Mouse (Mus musculus) forebrain, embryonic 11.5 days (tissue): ENCODE data around the gene Add2. TPM values are rescaled to one million over a fixed set of nuclear protein-coding genes. Genes with fewer than 3 reads are reported as not detected.

Experiments used
- ATAC-seq: fragments of 200-750 bp; cut with Nextera tagmentation; replicated peaks from 2 replicates; pipeline ENCODE4 v1.8.0; 2017; ENCODE audit warnings: moderate TSS enrichment; ENCODE audit not compliant: low FRiP score
- DNase-seq: peaks from one replicate; pipeline ENCODE4 v3.0.0-alpha.2; 2017; ENCODE audit warnings: low spot score
- H3K27ac ChIP-seq: fragments of 300-500 bp; sonication (generic); 2 replicates; pipeline ENCODE4 v1.5.1; 2014; ENCODE audit warnings: low read depth, low read length
- H3K27me3 ChIP-seq: fragments of 300-500 bp; sonication (generic); 2 replicates; pipeline ENCODE4 v1.6.1; 2014; ENCODE audit warnings: mild to moderate bottlenecking, low read length, mixed read lengths; ENCODE audit not compliant: control insufficient read depth, insufficient read depth
- H3K36me3 ChIP-seq: fragments of 300-500 bp; sonication (generic); 2 replicates; pipeline ENCODE4 v1.6.1; 2014; ENCODE audit warnings: mild to moderate bottlenecking, low read length, moderate library complexity, mixed read lengths; ENCODE audit not compliant: control insufficient read depth, insufficient read depth
- H3K4me1 ChIP-seq: fragments of 300-500 bp; sonication (generic); replicated peaks from 2 replicates; pipeline ENCODE4 v1.6.1; 2014; ENCODE audit warnings: low read length, mixed read lengths; ENCODE audit not compliant: control insufficient read depth, insufficient read depth
- H3K4me2 ChIP-seq: fragments of 300-500 bp; sonication (generic); 2 replicates; pipeline ENCODE4 v1.6.1; 2014; ENCODE audit warnings: low read depth, mild to moderate bottlenecking, low read length, moderate library complexity, mixed read lengths; ENCODE audit not compliant: severe bottlenecking
- H3K4me3 ChIP-seq: fragments of 300-500 bp; sonication (generic); 2 replicates; pipeline ENCODE4 v1.5.1; 2014; ENCODE audit warnings: low read depth, low read length
- H3K9ac ChIP-seq: fragments of 300-500 bp; sonication (generic); 2 replicates; pipeline ENCODE4 v1.6.1; 2014; ENCODE audit warnings: low read length
- H3K9me3 ChIP-seq: fragments of 300-500 bp; sonication (generic); 2 replicates; pipeline ENCODE4 v1.6.1; 2016; ENCODE audit warnings: low read length, mixed read lengths; ENCODE audit not compliant: control insufficient read depth
- WGBS: fragments of 180-500 bp; shearing (Covaris S2); extraction: QIAGEN DNeasy Blood & Tissue Kit; methylation state at CpG from one replicate; pipeline ENCODE4 v1.1.7; 2014; 5-methylcytosine and 5-hydroxymethylcytosine counted together
- polyA plus RNA-seq: library from polyadenylated mRNA; unstranded; fragments of >200 nt; fragmentation: Nextera tagmentation; extraction: Ambion mirVana; gene quantifications from 2 replicates; pipeline ENCODE4 v1.2.1, GENCODE M21; 2014

Add2 gene
- polyA plus RNA-seq, 1 experiment from 2014 or later, result 61.0 TPM

GRCm38 (mm10) chr6:86053099-86053498 is 24.6 kb downstream of the Add2 start:
- Histone ChIP-seq H3K27ac (peak overlapping the region; percentile 89), H3K9me3 (no peaks in the 10 kb centered on the region), H3K36me3 (no peaks in the 10 kb centered on the region), H3K9ac (peak overlapping the region; percentile 27; the same call in 1 of the 2 replicates), H3K27me3 (no peaks in the 10 kb centered on the region), H3K4me2 (0 out of 2 replicates have a peak overlapping the region, but pooled peaks have one; percentile 8), H3K4me3 (no peak overlapping the region), H3K4me1 (peaks cover 28% of the 10 kb centered on the region)
- DNase-seq (no peak), ATAC-seq (0 out of 2 replicates have a peak, but pooled peaks have one; percentile 40)
- WGBS, result 9% methylated on average over 4 of the region's 4 CpGs

GRCm38 (mm10) chr6:86053594-86053993 is 25.1 kb downstream of the Add2 start:
- 65% methylated on average over 5 of the region's 5 CpGs for WGBS
- DNase-seq (no peak), ATAC-seq (no peak)
- Histone ChIP-seq H3K9ac (peak overlapping the region; percentile 27; the same call in 1 of the 2 replicates), H3K36me3 (no peaks in the 10 kb centered on the region), H3K4me3 (no peak overlapping the region), H3K27ac (peak overlapping the region; percentile 89), H3K4me2 (no peak overlapping the region), H3K9me3 (no peaks in the 10 kb centered on the region), H3K4me1 (peaks cover 28% of the 10 kb centered on the region), H3K27me3 (no peaks in the 10 kb centered on the region)

GRCm38 (mm10) chr6:86058475-86058874 is 30.0 kb downstream of the Add2 start:
- Histone ChIP-seq H3K27me3 (no peaks in the 10 kb centered on the region), H3K9ac (no peak overlapping the region), H3K36me3 (no peaks in the 10 kb centered on the region), H3K4me2 (no peak overlapping the region), H3K4me3 (no peak overlapping the region), H3K27ac (no peak overlapping the region; the same call in 1 of the 2 replicates), H3K9me3 (no peaks in the 10 kb centered on the region), H3K4me1 (peaks cover 14% of the 10 kb centered on the region; the same call in 1 of the 2 replicates)
- ATAC-seq, result no peak
- whole genome bisulfite sequencing, result 2% methylated on average over 1 of the region's 1 CpGs
- DNase-seq, result no peak

- DNase-seq, result peak; percentile 55
- Histone ChIP-seq H3K4me1 (peaks cover 9% of the 10 kb centered on the region), H3K27me3 (no peaks in the 10 kb centered on the region), H3K4me3 (no peak overlapping the region), H3K27ac (peak overlapping the region; percentile 77), H3K9ac (0 out of 2 replicates have a peak overlapping the region, but pooled peaks have one; percentile 2), H3K4me2 (no peak overlapping the region), H3K36me3 (no peaks in the 10 kb centered on the region), H3K9me3 (no peaks in the 10 kb centered on the region)
- 30% methylated on average over 7 of the region's 7 CpGs for WGBS
- peak; percentile 91 for ATAC-seq
Measured at GRCm38 (mm10) chr6:86059151-86059853, 30.8 kb downstream of the Add2 start.

GRCm38 (mm10) chr6:86060170-86060569 is 31.7 kb downstream of the Add2 start:
- ATAC-seq, result no peak
- Histone ChIP-seq H3K36me3 (no peaks in the 10 kb centered on the region), H3K4me3 (no peak overlapping the region), H3K9me3 (no peaks in the 10 kb centered on the region), H3K4me1 (peaks cover 16% of the 10 kb centered on the region), H3K9ac (no peak overlapping the region), H3K4me2 (no peak overlapping the region), H3K27me3 (no peaks in the 10 kb centered on the region), H3K27ac (peak overlapping the region; percentile 77; the same call in 1 of the 2 replicates)
- no peak for DNase-seq
- 93% methylated on average over 3 of the region's 3 CpGs for WGBS

GRCm38 (mm10) chr6:86062226-86062625 is 33.7 kb downstream of the Add2 start:
- H3K4me3 ChIP-seq, result no peak overlapping the region
- H3K4me2 ChIP-seq, result no peak overlapping the region
- peaks cover 20% of the 10 kb centered on the region for H3K4me1 ChIP-seq
- no peaks in the 10 kb centered on the region for H3K27me3 ChIP-seq
- DNase-seq (no peak), ATAC-seq (no peak)
- 74% methylated on average over 5 of the region's 5 CpGs for WGBS
- no peaks in the 10 kb centered on the region for H3K36me3 ChIP-seq
- no peak overlapping the region for H3K9ac ChIP-seq
- no peaks in the 10 kb centered on the region for H3K9me3 ChIP-seq
- H3K27ac ChIP-seq, result peak overlapping the region; percentile 46; the same call in 1 of the 2 replicates

GRCm38 (mm10) chr6:86062684-86063083 is 34.2 kb downstream of the Add2 start:
- Histone ChIP-seq H3K27ac (peak overlapping the region; percentile 46; the same call in 1 of the 2 replicates), H3K9me3 (no peaks in the 10 kb centered on the region), H3K4me1 (peaks cover 21% of the 10 kb centered on the region), H3K27me3 (no peaks in the 10 kb centered on the region), H3K9ac (no peak overlapping the region), H3K36me3 (no peaks in the 10 kb centered on the region), H3K4me3 (no peak overlapping the region), H3K4me2 (no peak overlapping the region)
- DNase-seq (no peak), ATAC-seq (no peak)
- whole genome bisulfite sequencing, result 88% methylated on average over 2 of the region's 2 CpGs

GRCm38 (mm10) chr6:86064318-86065016 is 36.0 kb downstream of the Add2 start:
- H3K4me3 ChIP-seq, result no peak overlapping the region
- no peak overlapping the region for H3K4me2 ChIP-seq
- no peaks in the 10 kb centered on the region for H3K9me3 ChIP-seq
- H3K4me1 ChIP-seq, result peaks cover 21% of the 10 kb centered on the region
- WGBS, result 34% methylated on average over 6 of the region's 6 CpGs
- peak; percentile 60 for ATAC-seq
- peak overlapping the region; percentile 72 for H3K27ac ChIP-seq
- peak overlapping the region; percentile 16; the same call in 1 of the 2 replicates for H3K9ac ChIP-seq
- H3K36me3 ChIP-seq, result no peaks in the 10 kb centered on the region
- H3K27me3 ChIP-seq, result no peaks in the 10 kb centered on the region
- DNase-seq, result no peak
